Mouse (Mus musculus): ENCODE results near the gene Ubl4a. TPM values are rescaled to one million over a fixed set of nuclear protein-coding genes. Genes with fewer than 3 reads are reported as not detected.
"Not testable (repeated sequence)": the region's sequence is repeated elsewhere in the genome, so short reads cannot be mapped to it uniquely, and the experiment has no call there.

The Ubl4a gene
- 10 to 100 TPM; 40.7 to 90.2 (median 68.6) TPM for polyA plus RNA-seq (2017; shearing (Covaris generic))

GRCm38 (mm10) chrX:74372888-74373549 lies at the start of gene Ubl4a, which contains the start of gene Slc10a3:
Gene Ubl4a (minus strand): TSS chrX:74373218.
Gene Slc10a3 (minus strand): TSS chrX:74373349.
- peak; percentile 96 for ATAC-seq

- ATAC-seq: peak; percentile 85
Observed at GRCm38 (mm10) chrX:74413377-74413776, 40.4 kb upstream of the Ubl4a start.

DNA sequence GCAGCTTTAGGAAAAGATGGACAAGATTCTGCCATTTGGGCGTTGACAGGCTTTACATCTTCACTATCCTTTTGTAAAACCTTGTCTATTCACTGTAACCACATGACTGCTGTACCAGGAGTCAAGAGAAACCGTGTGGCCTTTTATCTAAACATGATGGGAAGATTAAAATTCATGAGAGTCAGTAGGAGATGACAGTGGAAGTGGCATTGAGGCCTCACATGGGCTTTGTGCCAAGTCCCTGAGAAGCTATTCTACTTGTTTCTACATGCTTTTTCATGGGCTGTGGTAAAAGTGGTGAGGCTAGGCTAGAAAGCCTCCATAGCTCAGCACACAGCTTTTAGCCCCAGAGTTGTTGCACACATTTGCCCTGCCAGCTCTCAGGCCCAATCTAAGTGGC lies 35.3 kb upstream of the Ubl4a start:
- ATAC-seq: no peak

DNA sequence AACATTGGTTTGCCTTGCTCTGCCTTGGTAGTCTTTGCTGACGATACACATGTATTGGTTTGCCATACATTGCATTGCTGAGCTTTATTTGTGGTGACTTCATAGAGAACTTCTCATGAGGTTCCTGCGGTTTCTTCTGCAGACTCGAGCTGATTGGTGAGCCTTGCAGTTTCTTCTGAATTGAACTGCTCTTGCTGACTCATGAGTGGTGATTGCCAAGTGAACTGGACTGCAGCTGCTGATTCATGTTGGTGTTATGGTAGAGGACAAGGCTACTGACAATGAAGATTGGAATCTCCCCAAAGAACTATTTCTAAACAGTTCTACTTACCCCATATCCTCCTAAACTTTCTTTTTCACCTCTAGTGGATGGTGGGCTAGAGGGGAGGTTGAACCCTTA lies 27.1 kb upstream of the Ubl4a start:
- ATAC-seq: no peak

GRCm38 (mm10) chrX:74392535-74393443 lies 19.8 kb upstream of the Ubl4a start, which contains the start of the genes Fam3a and Ikbkg:
Gene Fam3a (minus strand): TSS chrX:74393272.
Gene Ikbkg (plus strand): TSS chrX:74393290.
- ATAC-seq: peak; percentile 99

GRCm38 (mm10) chrX:74388153-74388552 lies 15.1 kb upstream of the Ubl4a start:
- ATAC-seq: no peak

GRCm38 (mm10) chrX:74384451-74384850 lies 11.4 kb upstream of the Ubl4a start:
- no peak for ATAC-seq

DNA sequence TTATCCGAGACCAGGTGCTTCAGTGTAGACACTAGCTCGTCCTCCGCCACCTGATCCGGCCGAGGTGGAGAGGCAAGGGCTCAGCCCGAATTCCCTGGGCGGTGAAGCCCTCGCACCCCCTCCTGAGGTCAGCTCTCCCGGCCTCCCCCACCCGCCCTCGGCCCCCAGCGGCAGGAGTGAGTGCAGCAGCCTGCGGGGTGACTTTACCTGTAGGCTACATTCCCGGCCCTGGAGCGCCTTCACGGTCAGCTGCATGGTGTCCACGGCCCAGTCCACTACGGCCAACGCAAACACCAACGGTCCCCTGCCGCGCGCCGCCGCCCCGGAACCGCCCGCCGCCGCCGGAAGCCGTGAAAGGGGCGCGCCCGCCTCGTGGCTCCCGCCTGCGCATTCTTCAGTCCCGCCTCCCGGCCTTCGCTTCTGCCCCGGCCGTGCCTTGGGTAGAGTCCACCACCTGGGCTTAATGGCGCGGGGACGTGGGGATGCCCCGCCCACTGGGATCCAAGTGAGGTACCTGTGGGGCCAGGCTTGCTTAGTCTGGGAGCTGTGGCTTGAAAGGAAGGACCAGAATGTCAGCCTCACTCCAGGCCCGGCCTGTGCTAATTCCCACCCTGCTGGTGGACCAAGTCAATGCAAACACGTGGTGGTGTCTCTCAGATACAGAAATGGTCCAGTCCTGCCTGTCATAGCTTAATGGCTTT lies 4.7 kb downstream of the Ubl4a start:
- ATAC-seq: peak; percentile 65

DNA sequence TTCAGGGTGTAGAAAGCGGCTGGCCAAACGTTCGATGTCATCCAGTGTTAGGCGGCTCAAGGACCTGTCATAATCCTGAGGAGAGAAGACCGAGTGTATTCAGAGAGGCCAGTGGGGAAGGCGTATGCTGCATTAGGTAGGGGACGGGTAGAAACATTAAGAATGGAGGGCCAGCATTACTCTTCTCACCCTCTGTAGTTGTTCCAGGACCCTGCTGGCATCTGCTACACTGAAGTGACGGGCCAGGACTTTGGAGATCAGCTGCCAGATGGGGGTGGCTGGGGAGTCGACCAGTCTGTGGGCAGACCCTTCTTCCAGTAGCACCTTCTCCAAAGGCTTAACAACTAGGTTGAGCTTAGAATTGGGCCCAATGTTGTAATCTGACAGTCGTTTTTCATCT lies 5.5 kb downstream of the Ubl4a start:
- no peak for ATAC-seq

- ATAC-seq: no peak
Observed at GRCm38 (mm10) chrX:74359171-74359570, 13.8 kb downstream of the Ubl4a start.

DNA sequence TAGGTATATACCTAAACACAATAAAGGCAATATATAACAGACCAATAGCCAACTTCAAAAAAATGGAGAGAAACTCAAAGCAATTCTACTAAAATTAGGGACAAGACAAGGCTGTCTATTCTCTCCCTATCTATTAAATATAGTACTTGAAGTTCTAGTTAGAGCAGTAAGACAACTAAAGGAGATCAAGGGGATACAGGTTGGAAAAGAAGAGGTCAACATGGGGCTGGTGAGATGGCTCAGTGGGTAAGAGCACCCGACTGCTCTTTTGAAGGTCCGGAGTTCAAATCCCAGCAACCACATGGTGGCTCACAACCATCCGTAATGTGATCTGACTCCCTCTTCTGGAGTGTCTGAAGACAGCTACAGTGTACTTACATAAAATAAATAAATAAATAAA lies 15.9 kb downstream of the Ubl4a start:
- not testable (repeated sequence) for ATAC-seq

DNA sequence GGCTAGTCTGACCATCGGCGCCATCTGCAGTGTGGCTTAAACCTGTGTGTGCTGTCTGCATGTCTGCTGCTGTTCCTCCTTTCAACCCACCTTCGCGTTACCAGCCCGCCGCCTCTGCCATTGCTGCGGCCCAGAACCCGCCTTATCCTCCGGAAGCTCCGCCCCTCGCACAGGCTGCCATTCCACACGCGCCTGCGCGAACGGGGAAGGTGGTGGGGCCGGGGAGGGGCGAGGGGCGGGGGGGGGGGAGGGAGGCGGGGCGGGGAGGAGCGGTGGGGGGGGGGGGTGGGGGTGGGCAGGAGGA lies 19.6 kb downstream of the Ubl4a start, which contains the start of gene Lage3:
Gene Lage3 (minus strand): TSS at position 152 of the 304 bp plus-strand sequence.
- ATAC-seq: peak; percentile 84

GRCm38 (mm10) chrX:74352645-74353466 lies 20.2 kb downstream of the Ubl4a start:
- no peak for ATAC-seq

- ATAC-seq: no peak
Observed at GRCm38 (mm10) chrX:74330166-74330930, 42.7 kb downstream of the Ubl4a start.

GRCm38 (mm10) chrX:74329215-74329671 lies 43.8 kb downstream of the Ubl4a start:
- no peak for ATAC-seq

DNA sequence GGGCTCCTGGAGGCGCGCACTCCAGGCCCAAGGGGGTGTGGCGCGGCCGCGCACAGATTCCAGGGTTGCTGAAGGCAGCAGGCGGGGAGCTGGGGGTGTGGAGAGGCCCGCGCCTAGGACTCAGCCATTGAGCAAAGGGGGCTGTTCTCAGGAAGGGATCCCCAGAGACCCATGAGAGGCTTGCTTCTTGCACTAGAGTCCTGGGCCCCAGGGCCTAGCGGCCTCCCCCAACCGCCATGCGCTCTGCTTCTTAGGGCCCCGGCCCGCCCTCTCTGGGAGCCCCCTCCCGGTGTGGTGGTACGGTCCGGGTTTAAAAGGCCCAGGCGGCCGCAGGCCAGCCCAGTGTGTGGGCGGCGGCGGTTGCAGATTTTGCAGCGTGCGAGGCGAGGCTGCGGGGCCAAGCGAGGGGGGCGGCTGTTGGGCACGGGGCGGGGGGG lies 44.3 kb downstream of the Ubl4a start, which contains the start of gene Plxna3:
Gene Plxna3 (plus strand): TSS at position 342 of the 437 bp plus-strand sequence.
- peak; percentile 73 for ATAC-seq

Other genes with a start within 250 kb of the Ubl4a start
- not detected for gene Opn1mw, start 245.8 kb downstream of the Ubl4a start, polyA plus RNA-seq (2017; shearing (Covaris generic))
- 10 to 100 TPM; 11.5 to 22.5 (median 20.6) TPM for gene Mecp2, start 237.9 kb downstream of the Ubl4a start, polyA plus RNA-seq (2017; shearing (Covaris generic))
- not detected for gene Tex28, start 205.4 kb downstream of the Ubl4a start, polyA plus RNA-seq (2017; shearing (Covaris generic))
- 1 to 10 TPM; 3.3 to 4.3 (median 4.0) TPM for gene Tktl1, start 196.0 kb downstream of the Ubl4a start, polyA plus RNA-seq (2017; shearing (Covaris generic))
- 100 to 1,000 TPM; 222 to 338 (median 279) TPM for gene Flna, start 123.4 kb downstream of the Ubl4a start, polyA plus RNA-seq (2017; shearing (Covaris generic))
- 10 to 100 TPM; 22.4 to 91.9 (median 32.8) TPM for gene Emd, start 118.5 kb downstream of the Ubl4a start, polyA plus RNA-seq (2017; shearing (Covaris generic))
- 1,000 to 10,000 TPM in 1 of 3 experiments, 100 to 1,000 TPM in 2; 478 to 1,649 (median 679) TPM for gene Rpl10, start 102.4 kb downstream of the Ubl4a start, polyA plus RNA-seq (2017; shearing (Covaris generic))
- gene Taz, start 91.3 kb downstream of the Ubl4a start, polyA plus RNA-seq (2017; shearing (Covaris generic)): 10 to 100 TPM; 28.8 to 66.0 (median 58.8) TPM
- 10 to 100 TPM; 17.0 to 35.0 (median 23.7) TPM for gene Dnase1l1, start 90.9 kb downstream of the Ubl4a start, polyA plus RNA-seq (2017; shearing (Covaris generic))
- gene Atp6ap1, start 76.1 kb downstream of the Ubl4a start, polyA plus RNA-seq (2017; shearing (Covaris generic)): 100 to 1,000 TPM; 130 to 165 (median 156) TPM
- gene Gdi1, start 68.2 kb downstream of the Ubl4a start, polyA plus RNA-seq (2017; shearing (Covaris generic)): 100 to 1,000 TPM; 167 to 342 (median 246) TPM
- gene Fam50a, start 60.2 kb downstream of the Ubl4a start, polyA plus RNA-seq (2017; shearing (Covaris generic)): 10 to 100 TPM; 54.7 to 72.5 (median 72.5) TPM
- 1 to 10 TPM; 1.6 to 6.5 (median 4.6) TPM for gene Plxna3, start 44.2 kb downstream of the Ubl4a start, polyA plus RNA-seq (2017; shearing (Covaris generic))
- 10 to 100 TPM; 70.0 to 79.0 (median 77.5) TPM for gene Lage3, start 19.6 kb downstream of the Ubl4a start, polyA plus RNA-seq (2017; shearing (Covaris generic))
- 10 to 100 TPM; 18.1 to 31.3 (median 27.1) TPM for gene Slc10a3, start 131 bp upstream of the Ubl4a start, polyA plus RNA-seq (2017; shearing (Covaris generic))
- 10 to 100 TPM; 15.0 to 30.8 (median 30.5) TPM for gene Fam3a, start 20.1 kb upstream of the Ubl4a start, polyA plus RNA-seq (2017; shearing (Covaris generic))
- 10 to 100 TPM; 34.9 to 43.6 (median 39.3) TPM for gene Ikbkg, start 20.1 kb upstream of the Ubl4a start, polyA plus RNA-seq (2017; shearing (Covaris generic))
- 10 to 100 TPM; 25.4 to 32.9 (median 31.4) TPM for gene G6pdx, start 56.0 kb upstream of the Ubl4a start, polyA plus RNA-seq (2017; shearing (Covaris generic))
- gene Gm6880, start 108.2 kb upstream of the Ubl4a start, polyA plus RNA-seq (2017; shearing (Covaris generic)): not detected
- not detected for gene Olfr1326-ps1, start 201.7 kb upstream of the Ubl4a start, polyA plus RNA-seq (2017; shearing (Covaris generic))
- not detected for gene Olfr1325, start 219.5 kb upstream of the Ubl4a start, polyA plus RNA-seq (2017; shearing (Covaris generic))